Mouse (Mus musculus) intestine, embryonic 16.5 days (tissue): ENCODE data around the gene Gpr156. TPM values are rescaled to one million over a fixed set of nuclear protein-coding genes. Genes with fewer than 3 reads are reported as not detected.
"Not testable (repeated sequence)": the region's sequence is repeated elsewhere in the genome, so short reads cannot be mapped to it uniquely, and the experiment has no call there.

Experiments
- ATAC-seq: fragments of 200-750 bp; cut with Nextera tagmentation; 2 replicates; pipeline ENCODE4 v1.8.0; 2017; ENCODE audit warnings: moderate TSS enrichment, moderate library complexity
- H3K27ac ChIP-seq: fragments of 300-500 bp; sonication (generic); 2 replicates; pipeline ENCODE4 v1.5.1; 2014; ENCODE audit warnings: mild to moderate bottlenecking, low read length
- H3K27me3 ChIP-seq: fragments of 300-500 bp; sonication (generic); replicated peaks from 2 replicates; pipeline ENCODE4 v1.6.1; 2014; ENCODE audit warnings: low read length, control low read depth, mixed read lengths; ENCODE audit not compliant: control insufficient read depth, insufficient read depth
- H3K36me3 ChIP-seq: fragments of 300-500 bp; sonication (generic); 2 replicates; pipeline ENCODE4 v1.6.1; 2014; ENCODE audit warnings: low read length, control low read depth; ENCODE audit not compliant: control insufficient read depth, insufficient read depth
- H3K4me1 ChIP-seq: fragments of 300-500 bp; sonication (generic); 2 replicates; pipeline ENCODE4 v1.6.1; 2014; ENCODE audit warnings: low read length, control low read depth, mixed read lengths; ENCODE audit not compliant: control insufficient read depth, insufficient read depth
- H3K4me2 ChIP-seq: fragments of 300-500 bp; sonication (generic); 2 replicates; pipeline ENCODE4 v1.6.1; 2014; ENCODE audit warnings: low read depth, low read length, control low read depth
- H3K4me3 ChIP-seq: fragments of 300-500 bp; sonication (generic); 2 replicates; pipeline ENCODE4 v1.5.1; 2014; ENCODE audit warnings: mild to moderate bottlenecking, low read length
- H3K9ac ChIP-seq: fragments of 300-500 bp; sonication (generic); 2 replicates; pipeline ENCODE4 v1.6.1; 2014; ENCODE audit warnings: low read depth, low read length
- H3K9me3 ChIP-seq: fragments of 300-500 bp; sonication (generic); 2 replicates; pipeline ENCODE4 v1.6.1; 2016; ENCODE audit warnings: low read length, control low read depth; ENCODE audit not compliant: control insufficient read depth
- WGBS: fragments of 180-500 bp; shearing (Covaris S2); extraction: QIAGEN DNeasy Blood & Tissue Kit; methylation state at CpG from one replicate; pipeline ENCODE4 v1.1.7; 2014; 5-methylcytosine and 5-hydroxymethylcytosine counted together
- polyA plus RNA-seq: library from polyadenylated mRNA; unstranded; fragments of >200 nt; fragmentation: Nextera tagmentation; extraction: Ambion mirVana; gene quantifications from 2 replicates; pipeline ENCODE4 v1.2.1, GENCODE M21; 2015

Gpr156 gene
- polyA plus RNA-seq, 1 experiment from 2014 or later, result 0.15 TPM

DNA sequence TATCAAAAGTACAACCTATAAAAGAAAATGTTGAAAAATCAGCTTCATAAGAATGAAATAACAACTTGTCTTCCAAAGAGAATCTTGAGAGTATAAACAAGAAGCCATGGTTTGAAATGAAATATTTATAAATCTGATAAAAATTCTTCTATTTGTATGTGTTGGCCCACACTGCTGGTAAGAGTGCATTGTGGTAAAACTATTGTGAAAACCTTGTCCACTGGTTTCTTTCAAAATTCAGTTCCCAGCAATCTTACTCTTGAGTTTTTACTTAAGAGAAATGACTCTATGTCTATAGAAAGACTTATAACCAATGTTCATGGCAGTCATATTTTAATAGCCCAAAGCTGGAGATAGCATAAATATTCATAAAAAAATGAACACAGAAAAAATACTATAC lies 34.9 kb downstream of the Gpr156 start:
- H3K36me3 ChIP-seq, result no peaks in the 10 kb centered on the region
- H3K27me3 ChIP-seq, result no peaks in the 10 kb centered on the region
- peaks cover 6% of the 10 kb centered on the region; the same call in 1 of the 2 replicates for H3K4me1 ChIP-seq
- no peak overlapping the region for H3K27ac ChIP-seq
- H3K4me3 ChIP-seq, result no peak overlapping the region
- no peak overlapping the region for H3K9ac ChIP-seq
- no peak for ATAC-seq
- no peaks in the 10 kb centered on the region for H3K9me3 ChIP-seq
- H3K4me2 ChIP-seq, result no peak overlapping the region

GRCm38 (mm10) chr16:37953186-37953585 lies 36.9 kb downstream of the Gpr156 start:
- Histone ChIP-seq H3K4me3 (no peak overlapping the region), H3K9ac (no peak overlapping the region), H3K9me3 (no peaks in the 10 kb centered on the region), H3K36me3 (no peaks in the 10 kb centered on the region), H3K27ac (no peak overlapping the region), H3K4me1 (peaks cover 7% of the 10 kb centered on the region; the same call in 1 of the 2 replicates), H3K4me2 (no peak overlapping the region), H3K27me3 (no peaks in the 10 kb centered on the region)
- 46% methylated on average over 4 of the region's 4 CpGs for WGBS
- no peak for ATAC-seq

GRCm38 (mm10) chr16:37953991-37954942 lies 38.0 kb downstream of the Gpr156 start:
- Histone ChIP-seq H3K9ac (no peak overlapping the region), H3K4me1 (peaks cover 7% of the 10 kb centered on the region; the same call in 1 of the 2 replicates), H3K4me3 (no peak overlapping the region), H3K27ac (no peak overlapping the region), H3K27me3 (no peaks in the 10 kb centered on the region), H3K4me2 (no peak overlapping the region), H3K9me3 (no peaks in the 10 kb centered on the region), H3K36me3 (no peaks in the 10 kb centered on the region)
- 81% methylated on average over 12 of the region's 12 CpGs for WGBS
- ATAC-seq, result no peak

DNA sequence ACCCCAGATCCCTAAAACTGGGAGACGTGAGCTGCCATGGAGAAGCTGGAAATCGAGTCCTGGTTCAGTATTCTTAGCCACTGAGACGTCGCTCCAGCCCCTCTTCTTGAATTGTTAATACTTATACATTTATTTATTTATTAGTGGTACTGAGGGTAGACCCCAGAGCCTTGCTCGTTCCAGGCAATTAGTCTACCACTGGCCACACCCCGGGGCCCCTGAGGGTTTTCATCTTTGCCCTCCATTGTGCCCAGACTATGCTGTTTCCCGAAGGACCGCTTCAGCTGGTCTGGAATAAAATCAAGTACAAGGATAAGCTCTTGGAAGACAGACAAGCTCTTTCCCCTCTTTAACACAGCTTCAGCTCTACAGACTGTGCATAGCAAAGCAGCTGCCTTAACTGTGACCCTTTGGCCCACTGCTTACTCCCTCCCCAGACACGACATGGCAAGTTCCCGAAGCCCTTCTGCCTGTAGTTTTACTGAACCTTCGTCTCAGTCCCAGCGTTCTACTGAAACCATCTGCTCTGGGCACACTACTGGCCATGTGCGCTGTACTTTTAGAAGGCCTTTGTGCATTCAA lies 39.1 kb downstream of the Gpr156 start:
- Histone ChIP-seq H3K4me2 (no peak overlapping the region), H3K9ac (no peak overlapping the region), H3K27me3 (no peaks in the 10 kb centered on the region), H3K27ac (no peak overlapping the region), H3K36me3 (no peaks in the 10 kb centered on the region), H3K4me1 (peaks cover 7% of the 10 kb centered on the region; the same call in 1 of the 2 replicates), H3K9me3 (no peaks in the 10 kb centered on the region), H3K4me3 (no peak overlapping the region)
- peak; percentile 9 for ATAC-seq
- 53% methylated on average over 13 of the region's 13 CpGs for WGBS

- Histone ChIP-seq H3K4me2 (peak overlapping the region; percentile 32), H3K9ac (peak overlapping the region; percentile 11; the same call in 1 of the 2 replicates), H3K4me3 (no peak overlapping the region), H3K9me3 (no peaks in the 10 kb centered on the region), H3K27me3 (no peaks in the 10 kb centered on the region), H3K4me1 (peaks cover 7% of the 10 kb centered on the region; the same call in 1 of the 2 replicates), H3K36me3 (no peaks in the 10 kb centered on the region), H3K27ac (0 out of 2 replicates have a peak overlapping the region, but pooled peaks have one; percentile 24)
- 65% methylated on average over 14 of the region's 14 CpGs for WGBS
- peak; percentile 88 for ATAC-seq
Observed at GRCm38 (mm10) chr16:37956076-37956676, 39.9 kb downstream of the Gpr156 start.

DNA sequence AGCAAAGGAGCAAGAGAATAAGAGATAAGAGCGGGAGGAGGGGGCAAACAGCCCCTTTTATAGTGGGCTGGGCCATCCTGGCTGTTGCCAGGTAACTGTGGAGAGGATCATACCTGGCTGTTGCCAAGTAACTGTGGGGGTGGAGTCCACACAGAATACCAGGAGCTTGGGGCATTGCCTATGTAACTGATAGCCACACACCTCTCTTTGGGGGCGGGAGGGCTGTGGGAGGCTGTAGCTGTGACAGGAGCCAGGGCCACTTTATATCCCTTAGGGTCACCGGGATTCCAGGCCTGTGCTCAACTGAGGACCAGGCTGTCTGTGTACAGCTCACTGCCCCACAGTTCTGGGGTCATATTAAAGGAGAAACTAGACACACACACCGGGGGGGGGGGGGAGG lies 40.5 kb downstream of the Gpr156 start:
- Histone ChIP-seq H3K4me2 (0 out of 2 replicates have a peak overlapping the region, but pooled peaks have one; percentile 32), H3K4me1 (peaks cover 7% of the 10 kb centered on the region; the same call in 1 of the 2 replicates), H3K36me3 (no peaks in the 10 kb centered on the region), H3K4me3 (no peak overlapping the region), H3K27ac (0 out of 2 replicates have a peak overlapping the region, but pooled peaks have one; percentile 24), H3K9me3 (no peaks in the 10 kb centered on the region), H3K9ac (no peak overlapping the region), H3K27me3 (no peaks in the 10 kb centered on the region)
- peak; percentile 69 for ATAC-seq
- WGBS, result 44% methylated on average over 4 of the region's 4 CpGs

DNA sequence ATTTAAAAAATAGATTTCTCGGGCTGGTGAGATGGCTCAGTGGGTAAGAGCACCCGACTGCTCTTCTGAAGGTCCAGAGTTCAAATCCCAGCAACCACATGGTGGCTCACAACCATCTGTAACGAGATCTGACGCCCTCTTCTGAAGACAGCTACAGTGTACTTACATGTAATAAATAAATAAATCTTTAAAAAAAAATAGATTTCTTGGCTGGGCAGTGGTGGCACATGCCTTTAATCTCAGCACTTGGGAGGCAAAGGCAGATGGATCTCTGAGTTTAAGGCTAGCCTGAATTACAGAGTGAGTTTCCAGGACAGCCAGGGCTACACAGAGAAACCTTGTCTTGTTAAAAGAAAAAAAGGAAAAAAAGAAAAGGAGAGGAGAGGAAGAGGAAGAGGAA lies 46.4 kb downstream of the Gpr156 start:
- not testable (repeated sequence) for H3K4me3 ChIP-seq, H3K27ac ChIP-seq, H3K9me3 ChIP-seq, ATAC-seq, H3K36me3 ChIP-seq, H3K9ac ChIP-seq, H3K4me2 ChIP-seq, H3K27me3 ChIP-seq
- 92% methylated on average over 4 of the region's 4 CpGs for WGBS
- H3K4me1 ChIP-seq, result peaks cover 20% of the 10 kb centered on the region

DNA sequence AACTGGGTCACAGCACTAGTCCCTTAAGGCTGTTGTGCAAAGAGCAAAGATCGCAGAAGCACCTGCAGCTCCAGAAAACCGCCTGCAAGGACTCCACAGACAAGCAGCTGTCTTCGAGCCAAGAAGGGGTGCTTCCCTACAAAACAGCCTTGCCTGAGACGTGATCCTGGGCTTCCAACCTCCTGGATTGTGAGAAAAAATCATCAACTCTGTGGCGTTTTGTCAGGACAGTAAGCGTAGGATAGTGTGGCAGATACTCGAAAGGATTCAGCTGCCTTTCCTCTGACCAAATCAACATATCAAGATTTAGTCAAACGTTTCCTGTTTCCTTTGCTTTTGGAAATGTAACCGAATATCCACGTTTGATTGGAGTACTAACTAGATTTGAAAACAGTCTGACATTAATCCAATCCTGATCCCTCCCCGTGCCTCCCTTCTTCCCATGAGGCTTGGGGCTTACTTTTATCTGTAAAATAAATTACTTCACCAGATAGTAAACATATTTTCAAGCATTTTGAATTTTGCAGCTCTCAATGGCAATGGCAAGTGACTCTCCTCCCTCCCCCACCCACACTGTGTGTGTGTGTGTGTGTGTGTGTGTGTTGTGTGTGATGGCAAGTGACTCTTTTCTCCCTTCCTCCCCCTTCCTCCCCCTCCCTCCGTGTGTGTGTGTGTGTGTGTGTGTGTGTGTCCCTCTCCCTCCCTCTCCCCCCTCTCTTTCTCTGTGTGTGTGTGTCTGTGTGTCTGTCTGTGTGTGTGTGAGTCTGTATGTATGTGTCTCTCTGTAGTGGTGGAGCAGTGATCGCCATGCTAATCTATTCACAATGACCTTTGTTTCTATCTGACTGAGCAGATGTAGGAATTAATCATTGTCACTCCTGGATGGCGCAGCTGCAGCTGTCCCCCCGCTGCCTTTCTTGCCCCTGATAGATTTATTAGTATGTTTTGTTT lies 47.3 kb downstream of the Gpr156 start:
- no peaks in the 10 kb centered on the region for H3K9me3 ChIP-seq
- H3K27me3 ChIP-seq, result no peaks in the 10 kb centered on the region
- peak overlapping the region; percentile 34; the same call in 1 of the 2 replicates for H3K9ac ChIP-seq
- peaks cover 20% of the 10 kb centered on the region for H3K4me1 ChIP-seq
- no peaks in the 10 kb centered on the region for H3K36me3 ChIP-seq
- peak overlapping the region; percentile 80 for H3K27ac ChIP-seq
- peak overlapping the region; percentile 38 for H3K4me2 ChIP-seq
- 0 out of 2 replicates have a peak overlapping the region, but pooled peaks have one; percentile 6 for H3K4me3 ChIP-seq
- ATAC-seq, result peak; percentile 76
- 11% methylated on average over 15 of the region's 15 CpGs for WGBS
